Mouse (Mus musculus) megakaryocyte, embryonic 14.5 days (primary cell): ENCODE data around the gene Dgat2l6.

Experiments
- FLI1 ChIP-seq: IDR thresholded peaks from 2 replicates; pipeline ENCODE4 v1.6.1; 2012; ENCODE audit warnings: low read length, inconsistent platforms, mixed read lengths
- GATA1 ChIP-seq: IDR thresholded peaks from 3 replicates; pipeline ENCODE4 v1.6.1; 2012; ENCODE audit warnings: mixed read lengths, low read length, inconsistent platforms, borderline replicate concordance

- TF ChIP-seq FLI1 (no peak), GATA1 (no peak)
These were observed 41.1 kb downstream of the Dgat2l6 start for GRCm38 (mm10) chrX:100565696-100566095.
